Mouse (Mus musculus) embryo, embryonic 11 days (tissue): ENCODE measurements at regions not wholly inside any gene's neighbourhood (a gene's known extent, or its start where the extent isn't known, plus 50 kb on each side); places are given as distances from the start of the nearest gene placed in this dataset.

Source experiments
- DNase-seq: peaks from one replicate; pipeline ENCODE4 v3.0.0-alpha.2; 2015

DNA sequence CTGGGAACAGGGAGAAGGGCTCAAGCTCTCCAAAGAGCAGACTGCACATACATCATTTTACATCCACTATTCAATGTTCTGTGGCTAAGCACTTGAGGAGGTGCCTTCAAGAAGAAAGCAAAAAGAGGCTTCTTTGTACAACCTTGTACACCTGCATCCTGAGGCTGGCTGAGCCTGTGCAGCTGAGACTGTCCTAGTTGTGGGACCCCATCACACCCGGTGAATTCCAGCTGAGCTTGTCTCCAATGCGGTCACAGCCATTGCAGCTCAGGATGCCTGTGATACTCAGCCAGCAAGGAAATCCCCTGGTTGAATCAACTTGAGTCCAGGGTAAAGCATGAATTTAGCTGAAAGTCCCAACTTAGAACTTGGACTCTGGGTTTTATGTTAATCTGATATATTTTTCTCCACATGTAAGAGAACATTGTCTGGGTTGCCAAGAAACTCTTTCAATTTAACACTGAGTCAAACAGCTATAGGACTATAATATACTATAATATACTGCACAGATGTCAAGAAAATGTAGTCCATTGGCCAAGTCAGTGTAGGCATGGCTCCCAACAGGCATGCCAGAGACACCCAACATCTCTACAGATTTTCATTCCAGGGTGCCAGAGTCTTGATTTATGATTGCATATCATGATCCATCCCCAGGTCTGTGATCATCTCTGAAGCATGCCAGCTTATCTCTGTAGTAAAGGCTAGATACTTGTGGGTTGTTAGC lies 599.2 kb downstream of the Pard3 start:
- DNase-seq, result no peak

DNA sequence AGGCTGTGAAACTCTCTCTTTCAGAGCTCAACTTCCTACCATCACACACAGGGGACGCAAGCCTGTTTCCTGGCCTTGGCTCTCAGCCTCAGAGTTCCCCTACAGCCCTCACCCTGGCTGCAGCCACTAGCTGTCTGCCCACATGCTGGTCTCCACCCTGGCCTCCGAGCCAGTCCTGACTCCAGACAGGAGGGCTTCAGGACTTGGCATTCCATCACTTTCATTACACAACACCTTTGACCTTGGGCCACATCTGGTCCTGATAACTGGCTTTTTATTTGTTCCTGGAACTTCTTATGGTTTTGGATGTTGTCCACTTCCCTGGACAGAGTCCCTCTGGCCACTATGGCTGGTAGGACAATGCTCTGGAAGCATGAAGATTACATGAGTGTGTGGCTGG lies 602.9 kb downstream of the Pard3 start:
- peak; percentile 23 for DNase-seq

DNA sequence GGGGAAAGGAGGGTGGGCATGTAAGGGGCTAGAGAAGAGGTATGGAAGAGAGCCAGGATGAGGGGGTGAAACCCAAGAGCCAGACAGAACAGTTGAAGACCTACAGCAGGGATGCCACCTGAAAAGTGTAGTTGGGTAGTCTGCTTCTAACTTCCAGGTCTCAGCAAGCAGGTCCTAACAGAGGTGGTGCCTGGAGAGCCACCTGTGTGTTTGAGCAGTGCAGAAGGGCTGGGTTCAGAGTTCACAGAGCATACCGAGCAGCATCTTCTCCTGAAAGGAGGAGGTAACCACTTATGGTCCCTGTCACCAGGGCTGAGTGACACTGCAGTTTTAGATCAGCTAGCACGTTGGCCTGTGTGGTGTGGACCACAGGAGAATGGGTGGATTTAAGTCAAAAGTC lies 605.3 kb downstream of the Pard3 start:
- no peak for DNase-seq

DNA sequence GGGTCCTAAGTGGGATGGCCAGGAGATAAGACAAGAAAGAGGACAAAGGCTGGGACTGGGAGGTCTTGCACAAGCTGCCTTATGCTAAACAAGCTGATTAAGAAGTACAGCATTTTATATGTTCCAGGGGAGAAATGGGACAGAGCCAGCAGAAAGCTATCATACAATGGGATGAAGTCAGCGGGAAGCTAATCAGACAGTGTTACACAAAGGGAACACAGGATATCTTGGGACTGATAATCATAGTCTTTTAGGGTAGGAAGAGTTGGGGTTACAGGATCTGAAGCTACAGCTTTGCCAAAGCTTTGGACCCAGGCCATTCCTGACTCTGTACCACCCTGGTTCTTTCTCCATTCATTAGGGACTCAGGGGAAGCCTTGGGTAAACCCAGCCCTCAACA lies 610.4 kb downstream of the Pard3 start:
- no peak for DNase-seq

DNA sequence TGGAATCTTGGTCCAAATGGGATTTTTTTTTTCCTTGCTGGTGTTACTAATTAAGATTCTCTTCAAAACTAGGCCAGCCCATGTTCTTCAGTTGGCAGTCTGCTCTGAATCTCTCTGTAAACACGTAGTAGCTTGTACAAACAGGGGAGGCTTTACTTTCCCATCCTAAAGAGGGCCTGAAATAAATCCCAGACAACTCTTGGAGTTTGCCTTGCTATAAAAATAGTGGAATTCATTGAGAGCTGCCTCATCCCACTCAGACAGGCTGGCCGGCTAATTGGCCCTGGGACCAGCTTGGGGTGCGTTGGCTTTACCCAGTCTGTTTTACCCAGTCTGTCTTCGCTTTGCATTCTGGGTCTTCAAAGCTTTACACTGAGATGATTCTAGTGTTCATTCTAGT lies 611.7 kb downstream of the Pard3 start:
- no peak for DNase-seq

DNA sequence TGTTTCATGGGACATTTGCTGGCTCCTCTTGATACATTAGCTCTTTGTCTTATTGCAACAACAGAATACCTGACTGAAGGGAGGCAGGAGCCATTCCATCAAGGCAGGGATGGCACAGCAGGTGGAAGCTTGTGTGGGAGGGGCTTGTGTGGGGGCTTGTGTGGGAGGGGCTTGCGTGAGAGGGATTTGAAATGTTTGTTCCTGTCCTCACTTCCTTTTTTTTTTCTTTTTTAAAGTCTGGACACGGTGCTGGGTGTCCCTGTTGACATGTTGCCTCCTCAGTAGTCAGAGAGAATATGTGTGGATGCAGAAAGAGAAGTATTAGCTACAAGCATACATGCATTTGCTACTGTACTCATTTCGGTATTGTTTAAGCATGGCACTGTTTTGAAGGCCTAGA lies 616.5 kb downstream of the Pard3 start:
- DNase-seq, result no peak

DNA sequence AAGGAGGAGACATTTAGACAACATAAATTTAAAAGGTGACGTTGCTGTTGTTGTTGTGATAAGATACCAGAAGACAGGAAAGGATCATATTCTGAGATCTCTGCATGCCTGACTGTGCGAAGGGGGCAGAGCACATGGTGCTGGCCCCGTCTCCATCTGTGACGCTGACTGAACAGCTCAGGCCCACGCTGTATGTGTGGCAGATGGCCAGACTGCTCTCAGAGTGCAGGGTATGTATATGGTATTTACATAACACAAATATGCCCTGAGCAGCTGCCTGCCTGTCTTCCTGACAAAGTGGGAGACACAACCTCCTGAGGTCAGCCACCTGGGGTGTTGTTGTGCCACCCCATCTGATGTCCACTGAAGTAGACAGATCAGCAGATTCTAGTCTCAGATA lies 620.5 kb downstream of the Pard3 start:
- DNase-seq, result peak; percentile 14

DNA sequence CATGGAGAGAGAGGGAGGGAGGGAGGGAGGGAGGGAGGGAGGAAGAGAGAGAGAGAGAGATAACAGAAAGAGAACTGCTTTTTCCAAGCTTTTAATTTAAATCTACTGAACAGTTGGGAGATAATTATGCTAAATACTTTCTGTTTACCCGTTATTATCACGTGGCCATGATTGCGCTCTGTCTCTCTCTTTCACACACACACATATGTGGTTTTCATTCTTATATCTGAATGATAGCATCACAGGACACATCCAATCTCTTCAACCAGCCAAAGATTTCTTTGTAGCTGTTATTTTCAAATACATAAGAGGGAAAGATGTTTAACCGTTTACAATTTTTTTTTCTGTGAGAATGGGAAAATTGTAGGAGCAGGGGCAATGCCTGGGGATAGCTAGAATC lies 627.1 kb downstream of the Pard3 start:
- DNase-seq, result no peak

DNA sequence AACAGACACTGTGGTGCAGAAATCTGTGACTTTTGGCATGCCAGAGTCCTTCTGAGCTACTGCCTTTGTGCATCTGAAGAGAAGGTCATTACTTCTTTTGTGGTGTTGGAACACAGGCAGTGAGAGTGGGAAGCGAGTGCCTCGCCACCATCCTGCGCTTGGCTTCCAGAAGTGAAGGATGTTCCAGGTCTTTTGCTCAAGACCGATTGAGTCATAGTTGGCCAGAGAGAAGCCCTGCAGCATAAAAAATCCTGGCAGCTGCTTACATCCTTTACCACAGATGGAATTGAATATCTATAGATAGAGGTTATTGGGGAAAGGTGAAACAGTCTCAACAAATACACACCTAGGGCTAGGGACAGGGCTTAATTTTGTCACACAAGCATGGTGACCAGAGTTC lies 634.7 kb downstream of the Pard3 start:
- DNase-seq, result no peak

DNA sequence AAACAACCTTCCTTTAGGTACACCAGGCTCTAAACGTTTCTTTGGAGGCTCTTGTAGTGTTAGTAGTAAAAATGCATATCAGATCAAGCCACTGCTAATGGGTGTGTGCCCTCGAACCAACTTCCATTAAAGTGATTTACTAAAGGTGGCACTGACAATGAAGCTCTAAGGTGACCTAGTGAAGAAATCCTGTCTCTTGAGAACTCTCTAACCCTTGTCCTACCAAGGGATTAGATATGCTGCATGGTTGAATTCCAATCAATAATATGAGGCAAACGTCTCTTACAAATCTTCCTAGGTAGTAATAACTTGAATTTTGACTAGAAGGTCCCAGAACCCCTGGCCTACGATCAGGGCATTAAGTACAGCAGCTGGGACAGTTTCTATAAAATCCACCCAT lies 640.7 kb downstream of the Pard3 start:
- DNase-seq, result no peak

DNA sequence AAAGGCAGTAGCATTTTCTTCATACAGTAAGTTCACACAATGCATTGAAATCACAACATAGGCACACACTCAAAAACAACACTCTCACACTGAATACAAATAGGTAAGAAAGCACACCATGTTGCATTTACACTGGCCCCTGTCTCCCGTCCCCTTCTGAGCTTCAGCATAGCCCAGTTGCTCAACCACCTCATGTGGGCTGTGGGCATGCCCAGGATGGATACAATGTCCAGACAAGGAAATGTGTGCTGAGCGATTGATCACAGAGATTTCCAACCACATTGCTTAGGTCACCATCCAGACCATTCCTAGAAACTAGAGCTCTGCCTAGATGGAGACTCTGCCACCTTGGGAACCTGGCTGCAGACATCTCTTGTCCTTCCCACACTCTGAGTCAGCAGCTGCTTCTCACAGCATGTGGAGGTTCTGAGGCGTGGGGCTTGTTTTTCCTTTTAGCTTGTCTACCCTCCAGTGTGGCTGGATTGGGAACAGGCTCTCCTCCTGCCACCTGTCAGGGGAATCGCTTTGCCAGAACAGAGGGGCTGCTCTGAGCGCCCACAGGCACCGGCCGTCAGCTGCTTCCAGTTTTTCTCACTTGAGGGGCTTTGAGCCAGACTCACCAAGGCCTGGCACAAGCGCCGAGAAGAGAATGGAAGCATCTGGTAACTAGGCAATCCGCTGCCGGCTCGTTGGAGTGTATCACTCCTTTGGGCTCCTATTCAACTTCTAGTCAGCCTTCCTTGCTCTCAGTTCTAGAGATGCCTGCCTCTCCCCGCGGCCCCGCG lies 642.5 kb downstream of the Pard3 start:
- DNase-seq, result peak; percentile 19

DNA sequence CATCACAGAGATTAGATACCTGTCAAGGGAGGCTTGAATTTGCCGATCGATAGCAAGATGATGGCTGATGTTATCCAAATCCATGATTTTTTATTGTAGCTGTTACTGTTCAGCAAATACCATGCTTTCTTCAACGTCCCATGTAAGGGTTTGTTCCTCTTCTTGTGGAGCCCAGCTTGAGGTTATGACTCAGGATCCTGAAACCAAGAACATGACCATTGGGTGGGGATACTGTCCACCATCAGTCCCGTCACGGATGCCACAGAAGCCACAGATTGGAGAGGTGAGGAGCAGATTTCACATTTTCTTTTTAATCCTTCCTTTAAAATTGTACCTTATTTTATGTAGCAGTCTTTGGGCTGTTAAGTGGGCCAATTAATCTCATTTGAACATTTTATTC lies 645.7 kb downstream of the Pard3 start:
- no peak for DNase-seq

DNA sequence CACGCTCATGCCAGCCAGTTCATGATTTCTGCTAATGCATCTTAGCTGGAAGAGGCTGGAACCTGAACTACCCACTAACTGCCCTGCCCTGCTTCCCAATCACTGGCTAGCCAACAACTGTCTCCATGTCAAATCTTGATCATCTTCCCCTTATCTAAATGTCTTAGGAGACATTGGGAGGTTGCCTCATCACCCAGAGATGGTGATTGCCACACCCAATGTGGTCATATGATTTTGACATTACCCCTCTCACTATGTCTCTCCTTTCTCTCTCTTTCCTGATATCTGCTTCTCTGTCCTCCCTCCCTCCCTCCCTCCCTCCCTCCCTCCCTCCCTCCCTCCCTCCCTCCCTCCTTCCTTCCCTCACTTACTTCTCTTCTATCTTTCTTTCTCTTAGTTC lies 643.3 kb upstream of the Nrp1 start:
- no peak for DNase-seq

DNA sequence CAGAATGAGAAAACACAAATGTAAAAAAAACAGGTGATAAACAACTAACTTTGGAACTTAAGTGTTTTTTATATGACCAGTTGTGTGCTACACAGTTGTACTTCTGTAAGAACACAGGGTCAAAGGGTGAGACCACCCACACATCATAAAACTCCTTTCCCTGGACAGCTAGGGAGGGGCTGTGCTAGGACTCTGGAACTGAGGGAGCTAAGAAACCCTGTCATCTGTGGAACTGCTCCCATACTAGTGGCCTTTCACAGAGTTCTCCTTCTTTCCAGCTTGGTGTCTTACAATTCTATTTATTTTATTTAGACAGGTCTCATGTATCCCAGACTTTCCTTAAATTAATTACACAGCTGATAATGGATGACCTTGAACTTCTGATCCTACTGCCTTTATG lies 640.4 kb upstream of the Nrp1 start:
- peak; percentile 28 for DNase-seq

DNA sequence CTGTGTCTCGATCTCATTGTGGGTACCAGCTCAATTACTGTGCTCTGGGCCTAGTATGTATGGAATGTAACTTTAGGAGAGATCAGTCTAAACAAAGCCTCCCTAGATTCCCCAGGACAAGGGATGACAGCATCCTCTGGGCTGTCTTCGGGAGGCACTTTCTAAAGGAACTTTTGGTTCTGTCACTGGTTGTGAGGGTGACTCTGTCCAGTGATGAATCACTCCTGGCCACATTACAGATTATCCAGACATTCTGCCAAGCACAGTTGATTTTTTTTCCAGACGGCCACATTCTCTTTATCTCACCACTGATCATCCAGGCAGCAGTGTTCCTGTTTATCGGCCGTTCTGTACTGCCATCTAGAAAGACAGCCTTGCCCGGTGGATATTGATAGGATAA lies 638.5 kb upstream of the Nrp1 start:
- no peak for DNase-seq

DNA sequence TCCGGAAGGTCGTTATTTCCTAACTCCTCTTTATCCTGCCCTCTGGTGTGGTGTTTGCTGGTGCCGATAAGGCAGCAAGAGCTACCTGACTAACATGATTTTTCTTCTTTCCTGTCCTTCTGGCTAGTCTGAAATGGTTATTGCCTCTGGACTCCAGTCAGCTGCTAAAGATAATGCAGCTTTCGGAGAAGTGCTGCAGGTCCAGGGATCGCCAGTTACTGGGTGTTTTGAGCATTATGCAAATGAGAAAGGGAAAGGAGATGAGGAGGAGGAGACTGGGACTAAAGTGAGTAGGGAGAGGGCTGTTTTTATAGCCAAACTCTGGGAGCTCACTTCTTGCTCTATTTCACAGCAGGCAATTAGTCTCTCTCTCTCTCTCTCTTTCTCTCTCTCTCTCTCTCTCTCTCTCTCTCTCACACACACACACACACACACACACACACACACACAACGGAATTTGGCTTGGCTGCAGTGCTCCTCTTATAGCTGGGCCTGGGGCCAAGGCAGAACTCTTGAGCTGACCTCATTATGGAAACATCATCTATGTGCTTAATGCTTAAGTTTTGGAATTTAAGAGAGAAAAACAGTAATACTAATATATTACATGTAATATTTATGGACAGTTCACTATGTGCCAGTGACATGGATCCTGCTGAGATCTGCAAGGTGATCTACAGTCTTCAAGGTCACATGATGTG lies 637.7 kb upstream of the Nrp1 start:
- peak; percentile 7 for DNase-seq

DNA sequence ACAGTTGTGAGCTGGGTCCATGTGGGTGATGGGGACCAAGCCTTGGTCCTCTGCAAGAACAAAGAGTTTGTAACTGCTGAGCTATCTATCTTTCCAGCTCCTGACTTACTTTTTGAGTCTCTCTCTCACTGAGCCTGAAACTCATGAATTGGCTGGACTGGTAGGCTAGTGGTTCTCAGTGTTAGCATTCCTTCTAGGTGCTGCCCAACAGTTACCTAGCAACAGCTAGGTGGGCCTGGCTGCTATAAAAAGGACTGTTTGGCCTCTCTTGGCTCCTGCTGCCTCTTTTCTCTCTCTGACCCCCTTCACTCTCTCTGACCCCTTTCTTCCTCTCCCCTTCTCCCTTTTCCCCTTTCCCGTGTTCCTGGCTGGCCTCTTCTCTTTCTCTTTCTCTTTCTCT lies 636.8 kb upstream of the Nrp1 start:
- no peak for DNase-seq

DNA sequence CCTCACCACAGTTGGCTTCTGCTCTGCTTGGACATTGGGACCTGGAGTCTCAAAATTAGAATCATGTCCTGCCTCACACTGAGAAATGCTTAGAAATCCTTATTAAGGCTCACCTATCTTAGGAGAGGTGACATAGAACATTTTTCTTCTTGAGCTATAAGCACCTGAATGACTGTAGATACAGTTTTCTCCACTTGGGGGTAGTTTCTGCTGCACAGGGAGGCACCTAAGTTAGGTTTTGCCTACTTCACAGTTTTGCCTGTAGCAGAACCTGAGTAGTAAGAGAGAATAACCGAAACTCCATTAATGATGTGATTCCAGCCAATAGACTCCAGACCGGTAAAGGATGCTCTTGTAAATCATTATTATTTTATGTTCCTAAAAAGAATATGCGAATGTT lies 624.3 kb upstream of the Nrp1 start:
- no peak for DNase-seq

DNA sequence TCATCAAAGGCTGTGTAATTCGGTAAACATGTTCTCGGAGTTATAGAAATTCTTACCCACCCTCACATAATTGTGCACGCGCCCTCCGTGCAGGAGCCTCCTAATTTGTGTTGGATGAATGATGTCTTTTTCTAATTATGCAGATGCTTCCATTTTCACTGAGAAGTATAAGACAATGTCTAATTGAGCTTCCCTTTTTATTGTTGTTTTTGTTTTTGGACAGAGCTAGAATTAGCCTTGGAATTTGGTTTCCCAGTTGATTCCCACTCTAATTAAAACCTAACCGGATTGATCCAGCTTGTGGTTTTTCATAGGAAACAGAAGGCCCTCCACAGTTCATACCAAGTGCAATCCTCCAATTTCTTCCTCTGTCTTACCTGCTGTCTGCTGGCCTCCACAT lies 616.2 kb upstream of the Nrp1 start:
- no peak for DNase-seq

DNA sequence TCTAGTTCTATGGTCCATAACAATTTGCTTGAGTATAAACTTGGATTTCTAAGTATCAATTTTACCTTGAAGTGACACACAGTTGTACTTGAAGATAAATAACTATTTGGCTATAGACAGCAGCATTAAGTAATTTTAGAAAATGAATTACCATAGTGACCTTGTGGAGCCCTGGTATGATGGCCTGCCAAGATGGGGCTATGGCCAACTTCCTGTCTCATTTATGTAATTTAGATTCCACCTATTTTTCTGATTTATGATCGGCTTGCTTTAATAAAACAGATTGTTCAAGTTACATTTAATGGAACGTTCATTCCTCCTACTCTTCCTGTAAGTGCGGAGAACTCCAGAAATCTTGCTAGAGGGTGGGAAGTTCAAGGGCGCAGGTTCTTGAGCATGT lies 613.2 kb upstream of the Nrp1 start:
- DNase-seq, result no peak

DNA sequence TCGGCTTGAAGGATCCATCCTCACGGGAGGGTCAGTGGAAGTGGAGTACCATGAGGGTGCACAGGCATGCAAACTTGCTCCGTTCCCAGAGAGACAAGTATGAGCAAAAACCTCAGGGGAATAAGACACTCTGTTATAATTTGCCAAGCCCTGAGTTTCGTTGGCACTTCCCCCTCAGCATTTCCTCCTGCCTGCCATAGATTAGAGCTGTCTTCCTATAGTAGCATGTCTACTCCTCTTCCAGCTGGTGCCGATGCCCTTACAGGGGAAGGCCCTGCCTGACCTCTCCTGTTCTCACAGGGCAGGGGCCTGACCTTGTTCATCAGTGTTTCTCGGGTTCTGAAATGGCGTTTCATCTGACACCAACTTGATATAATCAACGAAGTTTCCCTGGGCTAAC lies 611.9 kb upstream of the Nrp1 start:
- DNase-seq, result no peak

DNA sequence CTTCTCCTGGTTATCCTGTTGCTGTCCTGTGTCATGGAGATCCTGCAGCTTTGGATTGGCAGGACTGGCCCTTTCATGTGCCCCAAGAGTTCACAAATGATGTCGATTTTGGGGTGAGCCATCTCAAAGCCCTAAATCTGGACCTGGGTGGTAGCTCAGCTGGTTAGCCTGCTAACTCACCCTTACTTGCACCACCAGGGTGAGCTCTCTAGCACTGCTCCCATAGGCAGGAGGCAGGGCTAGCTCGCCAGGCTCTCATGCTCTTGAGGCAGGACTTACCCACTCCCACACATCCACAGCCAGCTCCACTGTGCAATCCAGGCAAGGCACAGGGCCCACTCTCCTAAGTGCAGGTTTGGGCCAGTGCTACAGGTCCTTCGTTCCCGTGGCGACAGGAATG lies 605.5 kb upstream of the Nrp1 start:
- no peak for DNase-seq

DNA sequence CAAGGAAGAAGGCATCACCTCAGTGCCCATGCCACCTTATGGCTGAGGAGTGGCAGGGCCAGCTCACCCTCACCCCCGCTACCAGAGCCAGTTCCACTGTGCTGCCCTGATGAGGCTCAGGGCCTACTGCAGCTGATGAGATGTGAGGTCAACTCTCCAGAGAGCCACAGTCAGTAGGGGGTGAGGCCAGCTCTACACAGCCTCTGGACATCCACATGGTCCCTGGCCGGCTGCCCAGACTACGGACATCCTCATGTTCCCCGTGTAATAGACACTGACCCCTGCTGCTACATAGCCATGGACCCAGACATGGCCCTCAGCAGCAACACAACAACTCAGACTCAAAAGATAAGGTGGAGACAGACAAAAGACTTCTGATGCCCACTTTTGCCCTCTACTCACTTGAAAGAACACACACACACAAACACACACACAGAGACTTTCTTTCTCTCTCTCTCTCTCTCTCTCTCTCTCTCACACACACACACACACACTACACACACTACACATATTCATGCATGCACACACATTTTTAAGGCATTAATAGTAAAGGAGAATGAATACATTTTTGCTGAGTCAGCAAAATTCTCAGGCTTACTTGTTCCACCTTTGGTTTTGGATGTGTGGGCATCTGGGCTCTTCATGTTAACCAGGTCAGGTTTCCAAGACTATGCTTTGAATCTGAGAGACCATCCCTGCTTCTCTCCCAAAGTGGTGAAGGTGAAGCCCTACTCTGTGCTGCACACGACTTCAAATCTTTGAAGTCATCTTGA lies 604.4 kb upstream of the Nrp1 start:
- no peak for DNase-seq
